Mouse (Mus musculus) leukemia stem cell, adult 10-12 weeks (primary cell): Measurements from ENCODE around the gene Rnf169. TPM values are rescaled to one million over a fixed set of nuclear protein-coding genes. Genes with fewer than 3 reads are reported as not detected.

Source experiments
- polyA plus RNA-seq: library from polyadenylated mRNA; stranded (reverse); fragments of >175 nt; gene quantifications from 2 replicates; pipeline ENCODE4 v1.2.3, GENCODE M21; 2012; ENCODE audit warnings: low replicate concordance

Rnf169 gene
- 1.6 and 2.2 TPM in 2 replicates for polyA plus RNA-seq

DNA sequence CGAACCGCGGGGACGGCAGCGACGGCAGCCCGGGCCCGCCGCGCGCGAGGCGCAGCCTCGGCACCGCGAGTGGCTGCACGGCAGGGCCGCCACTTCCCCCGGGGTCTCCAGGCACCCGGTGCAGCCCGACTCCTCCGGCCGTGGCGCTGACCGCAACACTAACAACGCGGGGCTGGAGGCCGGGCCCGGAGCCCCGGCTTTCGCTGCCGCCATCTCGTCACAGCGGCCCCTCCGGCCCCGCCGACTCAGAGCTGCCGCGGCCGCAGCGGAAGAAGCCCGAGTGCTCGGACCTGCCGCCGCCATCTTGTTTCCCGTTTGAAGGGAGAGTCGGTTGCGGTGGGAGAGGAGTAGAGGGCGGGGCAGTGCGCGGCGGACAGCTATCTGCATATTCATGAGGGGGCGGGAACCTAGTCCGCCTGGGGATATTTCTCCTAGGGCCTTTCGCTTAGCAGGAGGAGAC lies at the start of gene Rnf169:
Gene Rnf169, minus strand, starts transcription at position 317 of the 460 bp plus-strand sequence.

DNA sequence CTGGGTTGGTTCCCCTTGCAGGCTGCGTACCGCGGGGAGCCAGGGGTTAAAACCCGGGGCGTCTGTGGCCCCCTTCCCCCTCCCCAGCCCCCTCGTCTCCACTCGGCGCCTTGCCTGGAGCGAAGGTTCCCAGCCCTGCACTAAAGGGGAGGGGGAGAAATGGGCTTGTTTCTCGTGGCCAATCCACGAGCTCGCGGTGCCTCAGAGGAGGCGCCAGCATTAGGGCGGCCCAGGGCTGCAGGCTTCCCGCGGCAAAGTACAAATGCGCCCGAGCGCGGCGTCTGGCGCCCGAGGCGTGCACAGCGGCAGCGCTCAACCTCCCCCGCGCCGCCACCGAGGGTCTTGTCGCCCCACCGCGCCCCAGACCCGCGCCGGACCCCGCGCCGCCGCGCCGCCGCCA lies 25.5 kb upstream of the Rnf169 start, which contains the start of gene Chrdl2:
Gene Chrdl2, plus strand, starts transcription at position 383 of the 400 bp plus-strand sequence.

Other genes with a start within 250 kb of the Rnf169 start
- gene Olfr521, start 216.9 kb downstream of the Rnf169 start, polyA plus RNA-seq: not detected in 2 replicates
- 3.1 and 10.3 TPM in 2 replicates for gene Neu3, start 152.0 kb downstream of the Rnf169 start, polyA plus RNA-seq
- 0.06 TPM in 1 of 2 replicates, not detected in the other for gene Xrra1, start 121.3 kb downstream of the Rnf169 start, polyA plus RNA-seq
- 38.1 and 49.3 TPM in 2 replicates for gene Spcs2, start 117.0 kb downstream of the Rnf169 start, polyA plus RNA-seq
- gene Chrdl2, start 25.7 kb upstream of the Rnf169 start, polyA plus RNA-seq: not detected in 2 replicates
- gene Pold3, start 141.1 kb upstream of the Rnf169 start, polyA plus RNA-seq: 5.8 and 6.0 TPM in 2 replicates
- gene Lipt2, start 178.8 kb upstream of the Rnf169 start, polyA plus RNA-seq: 2.5 and 4.8 TPM in 2 replicates
- gene Kcne3, start 196.1 kb upstream of the Rnf169 start, polyA plus RNA-seq: not detected in 2 replicates
- 13.3 and 18.2 TPM in 2 replicates for gene Pgm2l1, start 246.9 kb upstream of the Rnf169 start, polyA plus RNA-seq